Mouse (Mus musculus): ENCODE results near the gene Dgcr2. TPM values are rescaled to one million over a fixed set of nuclear protein-coding genes. Genes with fewer than 3 reads are reported as not detected.

The Dgcr2 gene
- polyA plus RNA-seq, 1 experiment from 2014 or later: 105 TPM

DNA sequence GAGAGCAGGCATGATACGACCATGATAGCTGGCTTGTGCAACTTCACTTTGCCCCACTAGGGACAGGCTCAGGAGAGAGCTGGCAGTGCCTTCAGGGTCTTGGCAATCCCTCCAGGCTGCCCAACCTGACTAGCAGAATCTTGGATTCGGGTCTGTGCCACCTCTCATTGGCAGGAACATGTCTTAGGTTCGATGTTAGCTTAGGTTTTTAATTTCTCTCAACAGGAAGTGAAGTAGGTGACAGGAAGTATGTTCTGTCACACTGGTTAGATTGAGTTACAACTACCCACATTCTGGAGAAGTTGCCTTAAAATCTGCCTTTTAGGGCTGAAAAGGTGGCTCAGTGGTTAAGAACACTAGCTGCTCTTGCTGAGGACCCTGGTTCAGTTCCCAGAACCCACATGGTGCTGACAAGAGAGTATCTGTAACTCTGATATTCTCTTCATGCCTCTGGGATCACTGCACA, 36.1 kb upstream of the Dgcr2 start:
- Histone ChIP-seq H3K4me3 (ENCODE audit: low read depth, low read length) (no peak overlapping the region), H3K4me1 (ENCODE audit: insufficient read depth) (no peaks in the 10 kb centered on the region), H3K4me2 (no peak overlapping the region), H3K9me3 (ENCODE audit: low read depth, low read length) (no peaks in the 10 kb centered on the region), H3K9ac (no peak overlapping the region), H3K27ac (ENCODE audit: low read depth) (no peak overlapping the region), H3K36me3 (ENCODE audit: insufficient read depth) (no peaks in the 10 kb centered on the region), H3K27me3 (ENCODE audit: insufficient read depth, low read length) (peaks cover 4% of the 10 kb centered on the region; the same call in 1 of the 2 replicates)
- ATAC-seq (ENCODE audit: insufficient read depth): no peak
- 50% methylated on average over 3 of the region's 3 CpGs for WGBS
- DNase-seq: no peak
- no peak for TF ChIP-seq CTCF (IDR thresholded peaks at IDR 0.05; ENCODE audit: low read depth)

DNA sequence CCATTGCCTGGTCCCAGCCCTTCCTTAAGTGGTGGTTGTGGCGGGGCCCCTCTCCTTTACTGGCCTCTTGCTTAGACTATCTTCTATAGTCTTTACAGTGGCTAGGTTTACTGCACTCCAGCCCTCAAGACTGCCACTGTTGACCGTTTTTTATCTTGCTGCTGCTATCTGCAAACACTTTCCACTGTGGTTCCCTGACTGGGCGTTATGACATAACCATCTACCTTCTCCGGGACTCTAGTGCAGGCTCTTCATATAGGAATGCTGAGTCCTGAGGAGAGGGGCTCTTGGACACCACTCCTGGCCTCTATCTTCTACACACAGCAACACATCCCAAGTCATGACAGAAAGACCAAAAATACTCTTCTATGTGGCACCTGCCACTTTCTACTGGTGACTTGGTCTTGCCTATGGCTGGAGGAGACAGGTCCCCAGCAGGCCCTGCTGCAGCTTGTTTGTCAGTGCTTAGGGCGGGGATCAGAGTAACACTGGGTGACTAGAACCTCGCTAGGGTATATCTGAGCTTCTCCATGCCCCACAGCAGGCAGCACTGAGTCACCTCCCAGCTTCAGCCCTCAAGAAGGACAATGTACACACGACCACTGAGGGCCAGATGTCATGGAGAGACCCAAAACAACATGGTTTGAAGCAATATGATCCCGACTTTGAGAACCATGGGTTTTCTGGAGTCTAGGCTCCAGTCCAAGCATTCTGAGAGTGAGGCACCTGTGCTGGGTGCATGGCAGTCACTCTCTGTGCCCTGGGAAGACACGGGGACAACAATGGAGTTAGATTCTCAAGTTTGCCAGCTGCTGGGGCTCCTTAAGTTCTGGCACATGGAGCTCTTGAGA, 35.5 kb upstream of the Dgcr2 start:
- H3K27ac ChIP-seq (ENCODE audit: low read depth): no peak overlapping the region
- no peak for DNase-seq
- TF ChIP-seq CTCF (IDR thresholded peaks at IDR 0.05; ENCODE audit: low read depth): no peak
- H3K9me3 ChIP-seq (ENCODE audit: low read depth, low read length): no peaks in the 10 kb centered on the region
- H3K9ac ChIP-seq: no peak overlapping the region
- no peaks in the 10 kb centered on the region for H3K4me1 ChIP-seq (ENCODE audit: insufficient read depth)
- H3K36me3 ChIP-seq (ENCODE audit: insufficient read depth): no peaks in the 10 kb centered on the region
- no peak overlapping the region for H3K4me2 ChIP-seq
- 58% methylated on average over 9 of the region's 9 CpGs for WGBS
- ATAC-seq (ENCODE audit: insufficient read depth): no peak
- peaks cover 4% of the 10 kb centered on the region; the same call in 1 of the 2 replicates for H3K27me3 ChIP-seq (ENCODE audit: insufficient read depth, low read length)
- no peak overlapping the region for H3K4me3 ChIP-seq (ENCODE audit: low read depth, low read length)

DNA sequence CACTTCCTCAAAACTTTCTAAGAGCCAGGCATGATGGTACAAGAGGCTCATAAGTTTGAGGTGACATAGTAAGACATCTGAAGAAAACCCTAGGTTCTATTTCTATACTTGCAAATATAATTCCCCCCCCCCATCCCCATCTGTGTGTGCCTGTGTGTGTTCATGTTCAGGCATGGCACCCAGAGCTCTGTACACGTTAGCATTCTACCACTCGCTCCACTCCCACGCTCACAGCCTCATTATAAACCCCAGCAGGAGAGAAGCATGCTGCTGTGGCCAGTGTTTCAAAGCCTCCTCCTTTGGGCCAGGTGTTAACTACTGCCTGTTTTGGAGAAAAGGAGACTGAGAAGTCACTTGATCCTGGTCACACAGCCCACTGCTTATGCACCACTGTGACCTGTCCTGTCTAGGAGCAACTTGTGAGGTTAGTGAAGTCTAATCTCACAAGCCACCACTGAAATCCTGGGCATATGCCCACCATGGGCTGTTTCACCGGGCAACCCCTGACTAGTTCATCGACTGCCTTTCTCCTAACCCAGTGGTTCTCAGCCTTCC, 33.6 kb upstream of the Dgcr2 start:
- Histone ChIP-seq H3K27ac (ENCODE audit: low read depth) (no peak overlapping the region), H3K27me3 (ENCODE audit: insufficient read depth, low read length) (no peaks in the 10 kb centered on the region), H3K9me3 (ENCODE audit: low read depth, low read length) (no peaks in the 10 kb centered on the region), H3K4me1 (ENCODE audit: insufficient read depth) (0 out of 2 replicates have a peak, but pooled peaks cover 2% of the 10 kb centered on the region), H3K36me3 (ENCODE audit: insufficient read depth) (no peaks in the 10 kb centered on the region), H3K4me3 (ENCODE audit: low read depth, low read length) (no peak overlapping the region), H3K9ac (no peak overlapping the region), H3K4me2 (no peak overlapping the region)
- ATAC-seq (ENCODE audit: insufficient read depth) (no peak), DNase-seq (no peak)
- TF ChIP-seq CTCF (IDR thresholded peaks at IDR 0.05; ENCODE audit: low read depth): no peak
- WGBS: 72% methylated on average over 5 of the region's 5 CpGs

DNA sequence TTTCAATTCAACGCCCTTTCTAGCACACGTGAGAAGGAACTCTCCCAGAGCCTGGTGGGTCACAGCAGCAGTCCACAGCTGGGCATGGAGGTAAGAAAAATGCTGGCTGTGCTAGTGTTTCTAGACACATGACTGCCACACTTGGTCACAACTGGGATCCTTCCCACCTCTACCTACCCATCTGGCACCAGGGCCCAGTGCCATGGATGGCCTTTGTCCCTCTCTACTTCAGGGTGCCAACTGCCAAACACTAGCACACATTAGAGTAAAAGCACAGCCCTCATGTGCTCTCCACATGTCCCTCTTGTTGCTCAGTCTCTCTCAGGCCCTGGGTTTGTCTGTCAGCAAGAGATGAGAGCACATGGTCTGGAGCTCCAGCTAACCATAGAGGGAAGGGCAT, 31.3 kb upstream of the Dgcr2 start:
- DNase-seq (no peak), ATAC-seq (ENCODE audit: insufficient read depth) (no peak)
- H3K4me1 ChIP-seq (ENCODE audit: insufficient read depth): 0 out of 2 replicates have a peak, but pooled peaks cover 6% of the 10 kb centered on the region
- H3K9me3 ChIP-seq (ENCODE audit: low read depth, low read length): no peaks in the 10 kb centered on the region
- H3K9ac ChIP-seq: no peak overlapping the region
- H3K36me3 ChIP-seq (ENCODE audit: insufficient read depth): peaks cover 10% of the 10 kb centered on the region; the same call in 1 of the 2 replicates
- no peaks in the 10 kb centered on the region for H3K27me3 ChIP-seq (ENCODE audit: insufficient read depth, low read length)
- TF ChIP-seq CTCF (IDR thresholded peaks at IDR 0.05; ENCODE audit: low read depth): no peak
- WGBS: 59% methylated on average over 2 of the region's 2 CpGs
- no peak overlapping the region for H3K4me3 ChIP-seq (ENCODE audit: low read depth, low read length)
- H3K4me2 ChIP-seq: no peak overlapping the region
- no peak overlapping the region for H3K27ac ChIP-seq (ENCODE audit: low read depth)

DNA sequence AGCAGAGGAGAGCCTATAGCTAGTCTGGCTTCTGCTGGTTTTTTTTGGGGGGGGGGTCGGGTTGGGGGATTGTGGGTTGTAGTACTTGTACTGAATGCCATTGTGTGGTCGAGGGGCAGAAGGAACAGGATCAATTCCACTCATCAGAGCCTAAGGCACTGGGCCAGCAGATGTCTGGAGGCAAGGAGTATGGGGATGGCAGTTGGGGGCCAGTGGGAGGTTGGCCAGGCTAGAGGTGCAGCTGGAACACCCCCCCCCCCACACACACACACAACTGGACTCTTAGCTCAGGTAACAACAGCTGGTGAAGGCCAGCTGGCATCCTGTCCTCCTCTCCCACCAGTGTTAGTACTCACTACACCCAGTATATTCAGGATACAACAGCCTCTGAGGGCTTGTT, 30.8 kb upstream of the Dgcr2 start:
- Histone ChIP-seq H3K27ac (ENCODE audit: low read depth) (peak overlapping the region; percentile 82), H3K27me3 (ENCODE audit: insufficient read depth, low read length) (no peaks in the 10 kb centered on the region), H3K4me3 (ENCODE audit: low read depth, low read length) (no peak overlapping the region), H3K9ac (no peak overlapping the region), H3K4me1 (ENCODE audit: insufficient read depth) (0 out of 2 replicates have a peak, but pooled peaks cover 6% of the 10 kb centered on the region), H3K4me2 (peak overlapping the region; percentile 97), H3K36me3 (ENCODE audit: insufficient read depth) (peaks cover 10% of the 10 kb centered on the region; the same call in 1 of the 2 replicates), H3K9me3 (ENCODE audit: low read depth, low read length) (no peaks in the 10 kb centered on the region)
- ATAC-seq (ENCODE audit: insufficient read depth): 0 out of 2 replicates have a peak, but pooled peaks have one; percentile 0
- WGBS: 34% methylated on average over 2 of the region's 2 CpGs
- TF ChIP-seq CTCF (IDR thresholded peaks at IDR 0.05; ENCODE audit: low read depth): no peak
- no peak for DNase-seq

DNA sequence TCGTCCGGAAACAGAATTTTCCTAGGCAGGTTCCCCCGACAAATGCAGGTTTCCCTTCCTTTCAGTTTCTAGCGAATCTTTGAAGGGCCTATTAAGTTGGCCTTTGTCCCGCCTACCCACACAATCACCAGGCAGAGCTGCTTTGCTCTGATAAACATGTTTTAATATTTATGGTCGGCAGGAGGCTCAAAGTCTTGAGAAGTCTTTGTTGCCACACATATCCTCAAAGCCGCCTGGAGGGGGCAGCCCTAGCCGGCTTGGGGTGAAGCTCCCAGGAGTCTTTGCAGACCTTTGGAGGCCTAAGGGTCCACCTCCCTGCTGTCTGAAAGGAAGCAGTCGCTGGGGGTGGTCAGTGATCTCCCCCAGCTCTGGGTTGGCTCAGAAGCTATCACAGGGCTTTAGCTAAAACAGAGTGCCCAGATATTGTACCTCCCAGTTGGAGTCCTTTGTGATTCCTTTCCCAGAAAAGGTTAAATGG, 30.3 kb upstream of the Dgcr2 start:
- peak; percentile 72 for TF ChIP-seq CTCF (IDR thresholded peaks at IDR 0.05; ENCODE audit: low read depth)
- Histone ChIP-seq H3K9ac (peak overlapping the region; percentile 72), H3K36me3 (ENCODE audit: insufficient read depth) (peaks cover 10% of the 10 kb centered on the region; the same call in 1 of the 2 replicates), H3K9me3 (ENCODE audit: low read depth, low read length) (no peaks in the 10 kb centered on the region), H3K4me1 (ENCODE audit: insufficient read depth) (0 out of 2 replicates have a peak, but pooled peaks cover 6% of the 10 kb centered on the region), H3K27ac (ENCODE audit: low read depth) (peak overlapping the region; percentile 82), H3K4me2 (peak overlapping the region; percentile 97), H3K4me3 (ENCODE audit: low read depth, low read length) (peak overlapping the region; percentile 82), H3K27me3 (ENCODE audit: insufficient read depth, low read length) (no peaks in the 10 kb centered on the region)
- ATAC-seq (ENCODE audit: insufficient read depth) (peak; percentile 76), DNase-seq (peak; percentile 91)
- under 1% methylated on average over 9 of the region's 9 CpGs for WGBS

All from lung, embryonic 14.5 days (tissue).